Mouse (Mus musculus) left cerebral cortex, postnatal 36 days (tissue): ENCODE measurements around the gene Acly. TPM values are rescaled to one million over a fixed set of nuclear protein-coding genes. Genes with fewer than 3 reads are reported as not detected.
A peak's percentile ranks its signal among the peaks of the same experiment; 100 is the strongest.

Experiments
- DNase-seq, 2 experiments: peaks; one replicate each; pipeline ENCODE4 v3.0.0; 2021 to 2022; ENCODE audit warnings: low spot score in 2 of 2, mixed read lengths in 1 of 2
- intact Hi-C: fragments of 180-260 bp; cut with DNase I; formaldehyde crosslinking; loops from one replicate; pipeline ENCODE4 v1.15.1; 2025
- total RNA-seq, 2 experiments: library from RNA; stranded (reverse); gene quantifications; 2 replicates each; pipeline ENCODE4 v1.2.3; 2021

The Acly gene
- total RNA-seq, result 100 to 1,000 TPM; 117 to 123 TPM

GRCm38 (mm10) chr11:100527458-100528374 is at the start of gene Acly:
Gene Acly, minus strand, starts transcription at chr11:100528000.
- peak; percentile 96 to 97 for DNase-seq
- intact Hi-C loops, result no loop called here

GRCm38 (mm10) chr11:100576256-100576655 is 48.5 kb upstream of the Acly start:
- intact Hi-C loops, result no loop called here
- DNase-seq, result no peak

- DNase-seq, result peak; percentile 32 to 40
- intact Hi-C loops, result loop anchor here (1.0 kb wide), 1 partner anchor 44 kb away; the partner anchor contains the start of gene Nkiras2
Observed at GRCm38 (mm10) chr11:100575484-100575855, 47.7 kb upstream of the Acly start.

- intact Hi-C loops, result loop anchor here (1.0 to 5.0 kb wide), 2 partner anchors 44 to 187 kb away; partner anchors contain the start of genes Hcrt and Nkiras2
- DNase-seq, result peak; percentile 60 to 68
Observed at GRCm38 (mm10) chr11:100574708-100575483, 47.1 kb upstream of the Acly start, which contains the start of gene Cnp. Gene Cnp, plus strand, starts transcription at chr11:100574904.

GRCm38 (mm10) chr11:100574188-100574587 is 46.4 kb upstream of the Acly start:
- DNase-seq, result no peak
- intact Hi-C loops, result loop anchor here (5.0 kb wide), 1 partner anchor 188 kb away; the partner anchor contains the start of gene Hcrt

- intact Hi-C loops, result loop anchor here (2.0 to 5.0 kb wide), 3 partner anchors 124 to 191 kb away; partner anchors contain the start of gene Hcrt
Observed at GRCm38 (mm10) chr11:100571202-100571567, 43.4 kb upstream of the Acly start.

GRCm38 (mm10) chr11:100570430-100571201 is 42.8 kb upstream of the Acly start:
- intact Hi-C loops, result loop anchor here (2.0 to 5.0 kb wide), 3 partner anchors 124 to 192 kb away; partner anchors contain the start of gene Hcrt
- DNase-seq, result peak; percentile 65 to 69

More at GRCm38 (mm10) chr11:100571202-100571567, 43.4 kb upstream of the Acly start:
- DNase-seq, result peak; percentile 52 to 65

GRCm38 (mm10) chr11:100569789-100570188 is 42.0 kb upstream of the Acly start:
- no peak for DNase-seq
- intact Hi-C loops, result loop anchor here (2.0 to 5.0 kb wide), 3 partner anchors 125 to 193 kb away; partner anchors contain the start of gene Hcrt

GRCm38 (mm10) chr11:100568692-100569091 is 40.9 kb upstream of the Acly start:
- intact Hi-C loops, result no loop called here
- DNase-seq, result no peak

GRCm38 (mm10) chr11:100567815-100568245 is 40.0 kb upstream of the Acly start:
- DNase-seq, result no peak

GRCm38 (mm10) chr11:100567229-100567628 is 39.4 kb upstream of the Acly start:
- intact Hi-C loops, result no loop called here
- DNase-seq, result no peak

More at GRCm38 (mm10) chr11:100567815-100568245, 40.0 kb upstream of the Acly start:
- intact Hi-C loops, result no loop called here

GRCm38 (mm10) chr11:100564703-100565102 is 36.9 kb upstream of the Acly start:
- intact Hi-C loops, result no loop called here
- DNase-seq, result no peak

GRCm38 (mm10) chr11:100564297-100564696 is 36.5 kb upstream of the Acly start:
- peak; percentile 76 to 80 for DNase-seq
- intact Hi-C loops, result no loop called here

- DNase-seq, result no peak
- intact Hi-C loops, result no loop called here
Observed at GRCm38 (mm10) chr11:100561748-100562147, 33.9 kb upstream of the Acly start.

GRCm38 (mm10) chr11:100559476-100559875 is 31.7 kb upstream of the Acly start:
- intact Hi-C loops, result loop anchor here (5.0 kb wide), 1 partner anchor 132 kb away; no protein-coding TSS in a partner anchor
- no peak for DNase-seq

GRCm38 (mm10) chr11:100557563-100557962 is 29.8 kb upstream of the Acly start:
- intact Hi-C loops, result loop anchor here (5.0 kb wide), 1 partner anchor 130 kb away; no protein-coding TSS in a partner anchor
- no peak for DNase-seq

GRCm38 (mm10) chr11:100555583-100555982 is 27.8 kb upstream of the Acly start:
- DNase-seq, result peak; percentile 15 to 36
- intact Hi-C loops, result loop anchor here (1.0 to 5.0 kb wide), 2 partner anchors 43 to 128 kb away; no protein-coding TSS in a partner anchor

GRCm38 (mm10) chr11:100552842-100553241 is 25.0 kb upstream of the Acly start:
- DNase-seq, result no peak
- intact Hi-C loops, result no loop called here

- intact Hi-C loops, result no loop called here
- DNase-seq, result no peak
Observed at GRCm38 (mm10) chr11:100550101-100550500, 22.3 kb upstream of the Acly start.
